Comparison of ENCODE assay signal across 18 mouse cellular contexts in genomic region chr1:139021298-139021697, GRCm38 (mm10). TPM values are rescaled to one million over a fixed set of nuclear protein-coding genes. Genes with fewer than 3 reads are reported as not detected.
DNase-seq lines count a peak whose midpoint lies in the region; ATAC-seq lines count a peak whose summit lies in the region.
"Had no signal": no experiment of that assay in that cellular context is flagged by ENCODE, and none has a peak within 500 bp of the region (broad histone marks: within the 10 kb centered on the region; RNA-seq: fewer than 3 reads in every experiment).

No protein-coding gene starts in this region.

- no peak for DNase-seq in neural tube, embryonic 10.5 days (ENCODE audit: extremely low spot score, low spot score)
- DNase-seq in mesoderm, embryonic 11.5 days (ENCODE audit: low read depth, low spot score): peak; percentile 12
- DNase-seq in kidney, postnatal 4 days: no peak
- no peak for DNase-seq in ovary, postnatal 36 days (ENCODE audit: low spot score)
- DNase-seq: adrenal gland, postnatal 10 days; cerebellum, adult 18-20 months; gastrocnemius, postnatal 36 days; heart, postnatal 14 days; kidney, postnatal 25 days; right cerebral cortex, postnatal 4 days; thymus, postnatal 36 days had no signal

- WGBS in hindbrain, embryonic 13.5 days: 50% methylated on average over 7 of the region's 7 CpGs
- WGBS in hindbrain, embryonic 12.5 days: 56% methylated on average over 7 of the region's 7 CpGs
- 43% methylated on average over 7 of the region's 7 CpGs for WGBS in neural tube, embryonic 13.5 days

- H3K9me3 ChIP-seq in hindbrain, embryonic 13.5 days: no peaks in the 10 kb centered on the region
- H3K9me3 ChIP-seq in hindbrain, embryonic 12.5 days (replicated peaks): no peaks in the 10 kb centered on the region
- H3K9me3 ChIP-seq in neural tube, embryonic 13.5 days: peaks cover 3% of the 10 kb centered on the region; the same call in 1 of the 2 replicates
- H3K9me3 ChIP-seq: embryonic facial prominence, embryonic 10.5 days; heart, embryonic 10.5 days; limb, embryonic 15.5 days had no signal

- 0 out of 2 replicates have a peak overlapping the region, but pooled peaks have one; percentile 5 for H3K9ac ChIP-seq in hindbrain, embryonic 13.5 days
- no peak overlapping the region for H3K9ac ChIP-seq in hindbrain, embryonic 12.5 days
- H3K9ac ChIP-seq in neural tube, embryonic 13.5 days: no peak overlapping the region
- H3K9ac ChIP-seq: limb, embryonic 15.5 days had no signal

- H3K36me3 ChIP-seq in hindbrain, embryonic 13.5 days: no peaks in the 10 kb centered on the region
- H3K36me3 ChIP-seq in hindbrain, embryonic 12.5 days: no peaks in the 10 kb centered on the region
- H3K36me3 ChIP-seq in neural tube, embryonic 13.5 days: no peaks in the 10 kb centered on the region
- H3K36me3 ChIP-seq: embryonic facial prominence, embryonic 10.5 days; heart, embryonic 10.5 days; limb, embryonic 15.5 days had no signal

- no peaks in the 10 kb centered on the region for H3K27me3 ChIP-seq in hindbrain, embryonic 13.5 days
- no peaks in the 10 kb centered on the region for H3K27me3 ChIP-seq in hindbrain, embryonic 12.5 days
- no peaks in the 10 kb centered on the region for H3K27me3 ChIP-seq in neural tube, embryonic 13.5 days
- H3K27me3 ChIP-seq: limb, embryonic 15.5 days had no signal

- 0 out of 2 replicates have a peak, but pooled peaks have one; percentile 63 for ATAC-seq in hindbrain, embryonic 13.5 days (ENCODE audit: low FRiP score)
- ATAC-seq in hindbrain, embryonic 12.5 days (ENCODE audit: low FRiP score): no peak
- ATAC-seq in neural tube, embryonic 13.5 days (ENCODE audit: low read depth): peak; percentile 53; the same call in 1 of the 2 replicates
- ATAC-seq: intestine, embryonic 16.5 days had no signal

- H3K4me2 ChIP-seq in hindbrain, embryonic 13.5 days: no peak overlapping the region
- no peak overlapping the region for H3K4me2 ChIP-seq in hindbrain, embryonic 12.5 days (replicated peaks)
- H3K4me2 ChIP-seq in neural tube, embryonic 13.5 days: no peak overlapping the region
- H3K4me2 ChIP-seq: limb, embryonic 15.5 days had no signal

- no peak overlapping the region for H3K4me3 ChIP-seq in hindbrain, embryonic 13.5 days
- no peak overlapping the region for H3K4me3 ChIP-seq in hindbrain, embryonic 12.5 days
- H3K4me3 ChIP-seq in neural tube, embryonic 13.5 days: no peak overlapping the region
- H3K4me3 ChIP-seq: embryonic facial prominence, embryonic 10.5 days; heart, embryonic 10.5 days; limb, embryonic 15.5 days had no signal

- peaks cover 8% of the 10 kb centered on the region for H3K4me1 ChIP-seq in hindbrain, embryonic 13.5 days (replicated peaks)
- peaks cover 5% of the 10 kb centered on the region; the same call in 1 of the 2 replicates for H3K4me1 ChIP-seq in hindbrain, embryonic 12.5 days
- peaks cover 9% of the 10 kb centered on the region for H3K4me1 ChIP-seq in neural tube, embryonic 13.5 days (replicated peaks)
- H3K4me1 ChIP-seq: embryonic facial prominence, embryonic 10.5 days; heart, embryonic 10.5 days; limb, embryonic 15.5 days had no signal

- H3K27ac ChIP-seq in hindbrain, embryonic 13.5 days: no peak overlapping the region
- H3K27ac ChIP-seq in hindbrain, embryonic 12.5 days: no peak overlapping the region
- H3K27ac ChIP-seq in neural tube, embryonic 13.5 days (replicated peaks): no peak overlapping the region
- H3K27ac ChIP-seq: embryonic facial prominence, embryonic 10.5 days; heart, embryonic 10.5 days; limb, embryonic 15.5 days had no signal

RNA-seq across cellular contexts. Expression of gene Dennd1b, which starts 58.1 kb away (rescaled TPM):
- polyA plus RNA-seq in hindbrain, embryonic 13.5 days (2015; fragmentation: Nextera tagmentation; extraction: Ambion mirVana): 10.6 and 11.1 TPM in 2 replicates
- 10.9 and 14.3 TPM in 2 replicates for polyA plus RNA-seq in hindbrain, embryonic 12.5 days (2016; fragmentation: Nextera tagmentation; extraction: Ambion mirVana)
- 8.0 and 9.6 TPM in 2 replicates for polyA plus RNA-seq in neural tube, embryonic 13.5 days (2015; fragmentation: Nextera tagmentation; extraction: Ambion mirVana)
